Mouse (Mus musculus) gastrocnemius, postnatal 10 days (tissue): ENCODE results near the gene Zmiz2. TPM values are rescaled to one million over a fixed set of nuclear protein-coding genes. Genes with fewer than 3 reads are reported as not detected.
A peak's percentile ranks its signal among the peaks of the same experiment; 100 is the strongest.
"Not testable (repeated sequence)": the region's sequence is repeated elsewhere in the genome, so short reads cannot be mapped to it uniquely, and the experiment has no call there.

ENCODE experiments used
- DNase-seq: peaks from one replicate; pipeline ENCODE4 v3.0.0; 2021; ENCODE audit warnings: mixed read lengths
- microRNA-seq, 2 experiments: library from miRNA; unstranded; fragments of <30 nt; microRNA quantifications; one replicate each; pipeline ENCODE4 v1.2.0; 2021
- total RNA-seq, 2 experiments: library from RNA; stranded (reverse); gene quantifications; 2 replicates each; pipeline ENCODE4 v1.2.3; 2021

Zmiz2 gene
- total RNA-seq, 2 experiments from 2014 or later: 31.8 to 34.3 TPM

GRCm38 (mm10) chr11:6420283-6420703 lies 31.4 kb downstream of the Zmiz2 start:
- no peak for DNase-seq

- DNase-seq: no peak
Measured at GRCm38 (mm10) chr11:6420722-6421350, 32.0 kb downstream of the Zmiz2 start.

GRCm38 (mm10) chr11:6430186-6430585 lies 41.3 kb downstream of the Zmiz2 start:
- DNase-seq: no peak

- DNase-seq: peak; percentile 54
Measured at GRCm38 (mm10) chr11:6436442-6436841, 47.6 kb downstream of the Zmiz2 start.

GRCm38 (mm10) chr11:6437667-6438066 lies 48.8 kb downstream of the Zmiz2 start:
- DNase-seq: no peak

- DNase-seq: no peak
Measured at GRCm38 (mm10) chr11:6440171-6440570, 51.3 kb downstream of the Zmiz2 start.

GRCm38 (mm10) chr11:6442566-6442965 lies 53.7 kb downstream of the Zmiz2 start:
- no peak for DNase-seq

GRCm38 (mm10) chr11:6443102-6443501 lies 54.2 kb downstream of the Zmiz2 start:
- no peak for DNase-seq

GRCm38 (mm10) chr11:6443727-6444076 lies 54.8 kb downstream of the Zmiz2 start:
- DNase-seq: no peak

- peak; percentile 100 for DNase-seq
Measured at GRCm38 (mm10) chr11:6444077-6444853, 55.4 kb downstream of the Zmiz2 start, which contains the start of gene H2afv. TSS of gene H2afv (minus strand) at chr11:6444443.

- no peak for DNase-seq
Measured at GRCm38 (mm10) chr11:6445441-6445840, 56.6 kb downstream of the Zmiz2 start.

- no peak for DNase-seq
Measured at GRCm38 (mm10) chr11:6445951-6446350, 57.1 kb downstream of the Zmiz2 start.

GRCm38 (mm10) chr11:6447493-6447892 lies 58.6 kb downstream of the Zmiz2 start:
- no peak for DNase-seq

- DNase-seq: not testable (repeated sequence)
Measured at GRCm38 (mm10) chr11:6448155-6448554, 59.3 kb downstream of the Zmiz2 start.

Small RNAs within 50 kb of the gene (microRNA-seq; reads per million reads assigned to microRNA genes)
- 0 to 0.64 reads per million in 2 experiments for gene Mir7651

Other genes with a start within 250 kb of the Zmiz2 start
- gene A730071L15Rik, start 189.0 kb upstream of the Zmiz2 start, total RNA-seq: not detected
- 10 to 100 TPM; 57.6 to 59.3 TPM for gene Nudcd3, start 188.7 kb upstream of the Zmiz2 start, total RNA-seq
- under 1 TPM; 0.05 to 0.18 TPM for gene Npc1l1, start 158.9 kb upstream of the Zmiz2 start, total RNA-seq
- 10 to 100 TPM; 28.6 to 29.5 TPM for gene Ddx56, start 121.3 kb upstream of the Zmiz2 start, total RNA-seq
- 10 to 100 TPM; 63.9 to 64.0 TPM for gene Tmed4, start 114.2 kb upstream of the Zmiz2 start, total RNA-seq
- gene Ogdh, start 97.4 kb upstream of the Zmiz2 start, total RNA-seq: 100 to 1,000 TPM; 437 to 480 TPM
- gene Ppia, start 26.4 kb downstream of the Zmiz2 start, total RNA-seq: 100 to 1,000 TPM; 765 to 781 TPM
- 10 to 100 TPM; 66.2 to 67.3 TPM for gene H2afv, start 55.4 kb downstream of the Zmiz2 start, total RNA-seq
- gene Purb, start 86.8 kb downstream of the Zmiz2 start, total RNA-seq: 10 to 100 TPM; 55.6 to 58.4 TPM
- 1 to 10 TPM; 1.6 to 2.5 TPM for gene Myo1g, start 131.9 kb downstream of the Zmiz2 start, total RNA-seq
- gene Ccm2, start 157.8 kb downstream of the Zmiz2 start, total RNA-seq: 10 to 100 TPM; 25.9 to 28.1 TPM
- under 1 TPM; 0.45 to 0.65 TPM for gene Nacad, start 217.0 kb downstream of the Zmiz2 start, total RNA-seq
- 10 to 100 TPM; 53.6 to 57.1 TPM for gene Tbrg4, start 237.0 kb downstream of the Zmiz2 start, total RNA-seq
- not detected for gene Wap, start 249.6 kb downstream of the Zmiz2 start, total RNA-seq